Mouse (Mus musculus): ENCODE data around the gene Cox18.

The Cox18 gene

DNA sequence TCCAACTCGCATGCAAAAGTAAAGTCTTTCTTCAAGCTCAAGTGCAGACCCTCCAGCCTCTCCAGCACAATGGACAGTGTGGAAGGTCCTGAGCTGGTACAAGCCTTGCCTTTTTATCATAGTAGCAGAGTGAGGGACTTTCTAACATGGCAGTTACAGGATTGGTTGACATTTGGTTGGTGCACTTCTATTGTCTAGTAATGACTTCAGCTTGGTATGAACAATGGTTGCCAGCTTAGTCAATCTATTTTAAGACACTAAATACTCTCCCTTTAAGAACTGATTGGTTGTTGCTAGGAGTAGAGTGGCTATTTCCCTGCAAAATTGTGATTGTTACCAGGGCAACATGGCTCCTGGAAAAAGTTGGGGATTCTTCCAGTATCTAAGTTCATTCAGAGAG is 45.7 kb downstream of the Cox18 start:
- no peak for DNase-seq (ENCODE audit: low read depth, low spot score)
